Mouse (Mus musculus) stomach, embryonic 16.5 days (tissue): ENCODE data around the gene Car9. TPM values are rescaled to one million over a fixed set of nuclear protein-coding genes. Genes with fewer than 3 reads are reported as not detected.

Source experiments
- ATAC-seq: fragments of 200-750 bp; cut with Nextera tagmentation; 2 replicates; pipeline ENCODE4 v1.8.0; 2017; ENCODE audit warnings: moderate number of reproducible peaks, moderate TSS enrichment; ENCODE audit not compliant: insufficient read depth, low FRiP score
- H3K27ac ChIP-seq: fragments of 300-500 bp; sonication (generic); 2 replicates; pipeline ENCODE4 v1.5.1; 2014; ENCODE audit warnings: low read length
- H3K27me3 ChIP-seq: fragments of 300-500 bp; sonication (generic); 2 replicates; pipeline ENCODE4 v1.6.1; 2014; ENCODE audit warnings: low read length, control low read depth, mixed read lengths; ENCODE audit not compliant: control insufficient read depth, insufficient read depth
- H3K36me3 ChIP-seq: fragments of 300-500 bp; sonication (generic); 2 replicates; pipeline ENCODE4 v1.6.1; 2014; ENCODE audit warnings: low read length; ENCODE audit not compliant: control insufficient read depth, insufficient read depth
- H3K4me1 ChIP-seq: fragments of 300-500 bp; sonication (generic); 2 replicates; pipeline ENCODE4 v1.6.1; 2014; ENCODE audit warnings: low read length, control low read depth, mixed read lengths; ENCODE audit not compliant: control insufficient read depth, insufficient read depth
- H3K4me2 ChIP-seq: fragments of 300-500 bp; sonication (generic); 2 replicates; pipeline ENCODE4 v1.6.1; 2014; ENCODE audit warnings: low read depth, low read length, mixed read lengths
- H3K4me3 ChIP-seq: fragments of 300-500 bp; sonication (generic); replicated peaks from 2 replicates; pipeline ENCODE4 v1.5.1; 2014; ENCODE audit warnings: mild to moderate bottlenecking, low read length
- H3K9ac ChIP-seq: fragments of 300-500 bp; sonication (generic); 2 replicates; pipeline ENCODE4 v1.6.1; 2014; ENCODE audit warnings: low read length
- H3K9me3 ChIP-seq: fragments of 300-500 bp; sonication (generic); replicated peaks from 2 replicates; pipeline ENCODE4 v1.6.1; 2016; ENCODE audit warnings: low read length, control low read depth; ENCODE audit not compliant: control insufficient read depth
- WGBS: fragments of 180-500 bp; shearing (Covaris S2); extraction: QIAGEN DNeasy Blood & Tissue Kit; methylation state at CpG from one replicate; pipeline ENCODE4 v1.1.7; 2014; 5-methylcytosine and 5-hydroxymethylcytosine counted together
- polyA plus RNA-seq: library from polyadenylated mRNA; unstranded; fragments of >200 nt; fragmentation: Nextera tagmentation; extraction: Ambion mirVana; gene quantifications from 2 replicates; pipeline ENCODE4 v1.2.1, GENCODE M21; 2015

Gene Car9
- polyA plus RNA-seq, 1 experiment from 2014 or later, result 22.3 TPM

GRCm38 (mm10) chr4:43492101-43492820, 14.5 kb upstream of the Car9 start:
- no peak overlapping the region for H3K9ac ChIP-seq
- peak overlapping the region; percentile 26 for H3K4me3 ChIP-seq
- no peaks in the 10 kb centered on the region for H3K9me3 ChIP-seq
- peak overlapping the region; percentile 36; the same call in 1 of the 2 replicates for H3K27ac ChIP-seq
- peaks cover 3% of the 10 kb centered on the region; the same call in 1 of the 2 replicates for H3K4me1 ChIP-seq
- WGBS, result 38% methylated on average over 12 of the region's 12 CpGs
- ATAC-seq, result no peak
- H3K27me3 ChIP-seq, result no peaks in the 10 kb centered on the region
- peak overlapping the region; percentile 37 for H3K4me2 ChIP-seq
- H3K36me3 ChIP-seq, result 0 out of 2 replicates have a peak, but pooled peaks cover 4% of the 10 kb centered on the region

GRCm38 (mm10) chr4:43492821-43493185, 14.0 kb upstream of the Car9 start, which contains the start of gene Ccdc107:
TSS of gene Ccdc107 (plus strand) at chr4:43492900.
- under 1% methylated on average over 25 of the region's 25 CpGs for WGBS
- Histone ChIP-seq H3K9ac (peak within 1 kb of the TSS; percentile 77), H3K27ac (peak within 1 kb of the TSS; percentile 89), H3K27me3 (no peaks in the 10 kb centered on the region), H3K36me3 (0 out of 2 replicates have a peak, but pooled peaks cover 4% of the 10 kb centered on the region), H3K4me2 (peak within 1 kb of the TSS; percentile 64), H3K4me1 (peaks cover 9% of the 10 kb centered on the region), H3K9me3 (no peaks in the 10 kb centered on the region), H3K4me3 (peak within 1 kb of the TSS; percentile 57)
- peak; percentile 97 for ATAC-seq

- H3K4me2 ChIP-seq, result peak overlapping the region; percentile 64
- under 1% methylated on average over 47 of the region's 47 CpGs for WGBS
- peak overlapping the region; percentile 89 for H3K27ac ChIP-seq
- H3K9me3 ChIP-seq, result no peaks in the 10 kb centered on the region
- H3K27me3 ChIP-seq, result no peaks in the 10 kb centered on the region
- peak overlapping the region; percentile 57 for H3K4me3 ChIP-seq
- peak overlapping the region; percentile 77 for H3K9ac ChIP-seq
- ATAC-seq, result peak; percentile 89
- 0 out of 2 replicates have a peak, but pooled peaks cover 4% of the 10 kb centered on the region for H3K36me3 ChIP-seq
- H3K4me1 ChIP-seq, result peaks cover 14% of the 10 kb centered on the region
Measured at GRCm38 (mm10) chr4:43493186-43493845, 13.4 kb upstream of the Car9 start.

GRCm38 (mm10) chr4:43493846-43494240, 12.9 kb upstream of the Car9 start:
- Histone ChIP-seq H3K4me2 (peak overlapping the region; percentile 64), H3K27ac (peak overlapping the region; percentile 89), H3K27me3 (no peaks in the 10 kb centered on the region), H3K9ac (peak overlapping the region; percentile 77), H3K4me1 (peaks cover 14% of the 10 kb centered on the region), H3K9me3 (no peaks in the 10 kb centered on the region), H3K4me3 (peak overlapping the region; percentile 57), H3K36me3 (0 out of 2 replicates have a peak, but pooled peaks cover 4% of the 10 kb centered on the region)
- 1% methylated on average over 9 of the region's 9 CpGs for WGBS
- ATAC-seq, result no peak

GRCm38 (mm10) chr4:43496587-43496986, 10.2 kb upstream of the Car9 start:
- WGBS, result 68% methylated on average over 6 of the region's 6 CpGs
- Histone ChIP-seq H3K4me2 (no peak overlapping the region), H3K4me1 (peaks cover 20% of the 10 kb centered on the region), H3K4me3 (no peak overlapping the region), H3K27me3 (no peaks in the 10 kb centered on the region), H3K36me3 (0 out of 2 replicates have a peak, but pooled peaks cover 4% of the 10 kb centered on the region), H3K27ac (peak overlapping the region; percentile 64; the same call in 1 of the 2 replicates), H3K9me3 (no peaks in the 10 kb centered on the region), H3K9ac (no peak overlapping the region)
- ATAC-seq, result no peak

GRCm38 (mm10) chr4:43497405-43497804, 9.4 kb upstream of the Car9 start:
- H3K9me3 ChIP-seq, result no peaks in the 10 kb centered on the region
- H3K4me3 ChIP-seq, result no peak overlapping the region
- H3K9ac ChIP-seq, result no peak overlapping the region
- 0 out of 2 replicates have a peak, but pooled peaks cover 4% of the 10 kb centered on the region for H3K36me3 ChIP-seq
- no peak for ATAC-seq
- H3K4me2 ChIP-seq, result peak overlapping the region; percentile 88
- H3K4me1 ChIP-seq, result peaks cover 20% of the 10 kb centered on the region
- no peak overlapping the region for H3K27ac ChIP-seq
- 92% methylated on average over 8 of the region's 8 CpGs for WGBS
- no peaks in the 10 kb centered on the region for H3K27me3 ChIP-seq

- H3K4me1 ChIP-seq, result peaks cover 20% of the 10 kb centered on the region
- H3K36me3 ChIP-seq, result 0 out of 2 replicates have a peak, but pooled peaks cover 4% of the 10 kb centered on the region
- H3K27ac ChIP-seq, result no peak overlapping the region
- no peaks in the 10 kb centered on the region for H3K27me3 ChIP-seq
- H3K9me3 ChIP-seq, result no peaks in the 10 kb centered on the region
- H3K4me3 ChIP-seq, result peak overlapping the region; percentile 69
- H3K4me2 ChIP-seq, result peak overlapping the region; percentile 88
- WGBS, result 63% methylated on average over 4 of the region's 4 CpGs
- H3K9ac ChIP-seq, result peak overlapping the region; percentile 78
- ATAC-seq, result no peak
Measured at GRCm38 (mm10) chr4:43497946-43498345, 8.8 kb upstream of the Car9 start.

GRCm38 (mm10) chr4:43498983-43499382, 7.8 kb upstream of the Car9 start:
- Histone ChIP-seq H3K4me3 (peak overlapping the region; percentile 69), H3K9ac (peak overlapping the region; percentile 78), H3K27ac (peak overlapping the region; percentile 68), H3K27me3 (no peaks in the 10 kb centered on the region), H3K4me2 (peak overlapping the region; percentile 88), H3K36me3 (0 out of 2 replicates have a peak, but pooled peaks cover 4% of the 10 kb centered on the region), H3K4me1 (peaks cover 20% of the 10 kb centered on the region), H3K9me3 (no peaks in the 10 kb centered on the region)
- peak; percentile 10; the same call in 1 of the 2 replicates for ATAC-seq
- WGBS, result 14% methylated on average over 8 of the region's 8 CpGs
